Mouse (Mus musculus) forebrain, embryonic 16.5 days (tissue): Measurements from ENCODE around the gene Itga6. TPM values are rescaled to one million over a fixed set of nuclear protein-coding genes. Genes with fewer than 3 reads are reported as not detected.

ENCODE experiments used
- ATAC-seq: fragments of 200-750 bp; cut with Nextera tagmentation; 2 replicates; pipeline ENCODE4 v1.8.0; 2017; ENCODE audit warnings: mild to moderate bottlenecking, moderate library complexity
- H3K27ac ChIP-seq: fragments of 300-500 bp; sonication (generic); 2 replicates; pipeline ENCODE4 v1.5.1; 2014; ENCODE audit warnings: low read length, control low read depth
- H3K27me3 ChIP-seq: fragments of 300-500 bp; sonication (generic); replicated peaks from 2 replicates; pipeline ENCODE4 v1.6.1; 2014; ENCODE audit warnings: low read length; ENCODE audit not compliant: control insufficient read depth, insufficient read depth
- H3K36me3 ChIP-seq: fragments of 300-500 bp; sonication (generic); 2 replicates; pipeline ENCODE4 v1.6.1; 2014; ENCODE audit not compliant: control insufficient read depth, insufficient read depth
- H3K4me1 ChIP-seq: fragments of 300-500 bp; sonication (generic); replicated peaks from 2 replicates; pipeline ENCODE4 v1.6.1; 2014; ENCODE audit warnings: low read length; ENCODE audit not compliant: control insufficient read depth, insufficient read depth
- H3K4me2 ChIP-seq: fragments of 300-500 bp; sonication (generic); 2 replicates; pipeline ENCODE4 v1.6.1; 2014; ENCODE audit warnings: mild to moderate bottlenecking, low read length, control low read depth
- H3K4me3 ChIP-seq: fragments of 300-500 bp; sonication (generic); replicated peaks from 2 replicates; pipeline ENCODE4 v1.5.1; 2014; ENCODE audit warnings: mild to moderate bottlenecking, low read length, control low read depth
- H3K9ac ChIP-seq: fragments of 300-500 bp; sonication (generic); replicated peaks from 2 replicates; pipeline ENCODE4 v1.6.1; 2014; ENCODE audit warnings: low read depth, low read length, control low read depth
- H3K9me3 ChIP-seq: fragments of 300-500 bp; sonication (generic); 2 replicates; pipeline ENCODE4 v1.6.1; 2016; ENCODE audit warnings: low read length; ENCODE audit not compliant: control insufficient read depth
- WGBS: fragments of 180-500 bp; shearing (Covaris S2); extraction: QIAGEN DNeasy Blood & Tissue Kit; methylation state at CpG from one replicate; pipeline ENCODE4 v1.1.7; 2014; 5-methylcytosine and 5-hydroxymethylcytosine counted together
- polyA plus RNA-seq: library from polyadenylated mRNA; unstranded; fragments of >200 nt; fragmentation: Nextera tagmentation; extraction: Ambion mirVana; gene quantifications from 2 replicates; pipeline ENCODE4 v1.2.1, GENCODE M21; 2015

The Itga6 gene
- polyA plus RNA-seq, 1 experiment from 2014 or later = 21.6 TPM

- Histone ChIP-seq H3K36me3 (no peaks in the 10 kb centered on the region), H3K27me3 (no peaks in the 10 kb centered on the region), H3K9me3 (no peaks in the 10 kb centered on the region), H3K4me2 (no peak overlapping the region), H3K9ac (no peak overlapping the region), H3K4me1 (peaks cover 5% of the 10 kb centered on the region; the same call in 1 of the 2 replicates), H3K4me3 (no peak overlapping the region), H3K27ac (no peak overlapping the region)
- 87% methylated on average over 4 of the region's 4 CpGs for WGBS
- no peak for ATAC-seq
Measured at GRCm38 (mm10) chr2:71755748-71756147, 10.3 kb downstream of the Itga6 start.

DNA sequence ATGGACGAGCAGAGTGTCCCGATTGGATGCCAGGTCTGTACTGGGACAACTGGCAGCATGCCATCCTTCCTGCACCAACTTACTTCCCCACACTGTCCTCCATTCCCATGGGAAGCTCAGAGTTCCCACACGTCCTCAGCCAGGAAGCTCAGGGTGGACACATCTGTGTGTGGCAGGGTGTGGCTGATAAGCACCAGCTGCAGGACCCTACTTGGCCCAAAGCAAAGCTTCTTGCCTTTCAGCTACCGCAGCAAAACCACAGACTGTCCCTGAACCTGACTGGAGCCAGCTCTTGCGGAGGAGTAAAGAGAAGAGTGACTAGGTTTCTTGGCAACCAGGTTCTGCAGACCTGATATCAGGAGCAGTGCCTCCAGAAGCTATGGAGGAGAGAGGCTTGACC is 11.7 kb downstream of the Itga6 start:
- 77% methylated on average over 5 of the region's 5 CpGs for whole genome bisulfite sequencing
- Histone ChIP-seq H3K27me3 (no peaks in the 10 kb centered on the region), H3K4me1 (peaks cover 5% of the 10 kb centered on the region; the same call in 1 of the 2 replicates), H3K9ac (no peak overlapping the region), H3K36me3 (no peaks in the 10 kb centered on the region), H3K9me3 (no peaks in the 10 kb centered on the region), H3K4me3 (no peak overlapping the region), H3K27ac (no peak overlapping the region), H3K4me2 (no peak overlapping the region)
- no peak for ATAC-seq

- no peak overlapping the region for H3K4me3 ChIP-seq
- no peak overlapping the region for H3K4me2 ChIP-seq
- no peak for ATAC-seq
- H3K36me3 ChIP-seq = no peaks in the 10 kb centered on the region
- H3K9ac ChIP-seq = no peak overlapping the region
- peaks cover 5% of the 10 kb centered on the region; the same call in 1 of the 2 replicates for H3K4me1 ChIP-seq
- H3K9me3 ChIP-seq = no peaks in the 10 kb centered on the region
- H3K27ac ChIP-seq = no peak overlapping the region
- 58% methylated on average over 19 of the region's 19 CpGs for WGBS
- H3K27me3 ChIP-seq = no peaks in the 10 kb centered on the region
Measured at GRCm38 (mm10) chr2:71758591-71759531, 13.4 kb downstream of the Itga6 start.

GRCm38 (mm10) chr2:71760091-71760490 is 14.7 kb downstream of the Itga6 start:
- Histone ChIP-seq H3K4me2 (no peak overlapping the region), H3K27me3 (no peaks in the 10 kb centered on the region), H3K27ac (no peak overlapping the region), H3K9ac (no peak overlapping the region), H3K36me3 (no peaks in the 10 kb centered on the region), H3K4me1 (peaks cover 5% of the 10 kb centered on the region; the same call in 1 of the 2 replicates), H3K4me3 (no peak overlapping the region), H3K9me3 (no peaks in the 10 kb centered on the region)
- no peak for ATAC-seq
- WGBS = 78% methylated on average over 4 of the region's 4 CpGs

DNA sequence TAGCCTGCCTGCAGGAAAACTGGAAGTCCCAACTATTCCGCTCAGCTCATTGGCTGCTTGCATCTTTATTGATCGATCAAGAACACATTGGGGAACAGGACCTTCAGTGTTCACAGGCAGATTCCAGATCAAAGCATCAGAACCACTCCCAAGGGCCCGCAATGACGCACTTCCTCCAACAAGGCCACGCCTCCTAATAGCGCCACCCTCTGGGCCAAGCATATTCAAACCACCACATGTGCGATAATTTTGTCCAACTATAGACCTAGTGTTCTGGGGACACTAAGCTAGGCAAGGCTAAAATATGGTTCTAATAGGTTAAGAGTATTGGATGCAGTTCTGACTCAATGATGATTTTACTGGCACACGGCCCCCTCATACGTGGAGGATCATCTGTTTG is 15.7 kb downstream of the Itga6 start:
- no peak overlapping the region for H3K9ac ChIP-seq
- H3K4me2 ChIP-seq = no peak overlapping the region
- no peak for ATAC-seq
- no peak overlapping the region for H3K4me3 ChIP-seq
- no peaks in the 10 kb centered on the region for H3K27me3 ChIP-seq
- no peaks in the 10 kb centered on the region for H3K36me3 ChIP-seq
- WGBS = 93% methylated on average over 9 of the region's 9 CpGs
- no peaks in the 10 kb centered on the region for H3K9me3 ChIP-seq
- no peak overlapping the region for H3K27ac ChIP-seq
- H3K4me1 ChIP-seq = peaks cover 5% of the 10 kb centered on the region; the same call in 1 of the 2 replicates

GRCm38 (mm10) chr2:71764525-71764924 is 19.1 kb downstream of the Itga6 start:
- Histone ChIP-seq H3K27ac (no peak overlapping the region), H3K36me3 (no peaks in the 10 kb centered on the region), H3K4me1 (no peaks in the 10 kb centered on the region), H3K4me2 (no peak overlapping the region), H3K9ac (no peak overlapping the region), H3K27me3 (no peaks in the 10 kb centered on the region), H3K4me3 (no peak overlapping the region), H3K9me3 (no peaks in the 10 kb centered on the region)
- ATAC-seq = no peak
- WGBS = 82% methylated on average over 5 of the region's 5 CpGs

GRCm38 (mm10) chr2:71764961-71765735 is 19.7 kb downstream of the Itga6 start:
- Histone ChIP-seq H3K9ac (no peak overlapping the region), H3K36me3 (no peaks in the 10 kb centered on the region), H3K4me2 (no peak overlapping the region), H3K4me3 (no peak overlapping the region), H3K27ac (no peak overlapping the region), H3K4me1 (no peaks in the 10 kb centered on the region), H3K27me3 (no peaks in the 10 kb centered on the region), H3K9me3 (no peaks in the 10 kb centered on the region)
- 87% methylated on average over 3 of the region's 3 CpGs for whole genome bisulfite sequencing
- ATAC-seq = no peak

DNA sequence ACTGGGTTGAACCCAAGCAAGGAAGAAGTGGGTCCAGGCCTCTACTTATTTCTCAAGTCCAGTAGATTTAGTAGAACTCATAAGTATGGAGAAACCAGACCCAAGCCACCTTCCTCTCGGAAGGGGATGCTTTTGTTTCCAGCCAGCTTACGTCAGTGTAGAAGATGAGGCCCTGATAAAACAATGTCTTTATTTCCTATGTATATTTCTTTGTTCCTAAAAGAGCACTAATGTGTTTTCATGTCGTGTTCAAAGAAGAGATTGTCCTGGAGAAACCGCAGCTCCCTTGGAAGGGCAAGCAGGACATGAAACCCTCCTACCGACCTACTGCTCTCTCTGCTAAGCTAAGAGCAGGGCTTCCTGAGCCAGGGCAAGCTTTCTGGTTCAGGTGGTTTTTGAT is 20.6 kb downstream of the Itga6 start:
- no peaks in the 10 kb centered on the region for H3K9me3 ChIP-seq
- 87% methylated on average over 5 of the region's 5 CpGs for WGBS
- ATAC-seq = no peak
- no peaks in the 10 kb centered on the region for H3K4me1 ChIP-seq
- no peak overlapping the region for H3K4me2 ChIP-seq
- no peaks in the 10 kb centered on the region for H3K27me3 ChIP-seq
- no peak overlapping the region for H3K27ac ChIP-seq
- no peaks in the 10 kb centered on the region for H3K36me3 ChIP-seq
- H3K4me3 ChIP-seq = no peak overlapping the region
- no peak overlapping the region for H3K9ac ChIP-seq

DNA sequence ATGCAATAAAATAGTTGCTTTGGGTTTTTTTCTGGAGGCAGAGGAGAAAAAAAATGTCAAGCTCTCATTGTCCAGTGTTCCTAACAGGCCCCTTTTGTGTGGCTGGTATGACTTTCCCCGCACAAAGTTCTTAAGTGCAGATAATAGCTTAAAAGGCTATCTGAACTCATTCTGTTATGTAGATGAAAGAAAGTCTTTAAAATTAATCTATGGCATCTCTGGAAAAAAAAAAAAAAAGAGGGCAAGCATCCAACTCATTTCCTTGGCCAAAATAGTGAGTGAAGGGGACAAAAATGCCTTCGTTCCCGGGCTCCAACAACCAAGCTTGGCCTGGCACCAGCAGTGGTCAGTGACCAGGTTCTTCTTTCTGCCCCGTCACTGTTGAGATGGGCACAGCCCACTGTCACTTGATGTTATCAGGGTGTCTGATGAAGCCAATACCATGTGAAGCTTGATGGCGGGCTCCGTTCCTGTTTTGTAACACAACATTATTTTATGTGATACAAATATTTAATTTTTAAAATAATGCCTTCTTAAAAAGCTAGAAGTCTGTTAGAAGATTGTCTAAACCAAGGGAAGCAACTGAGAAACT is 21.7 kb downstream of the Itga6 start:
- 66% methylated on average over 6 of the region's 6 CpGs for WGBS
- H3K9me3 ChIP-seq = no peaks in the 10 kb centered on the region
- H3K4me1 ChIP-seq = no peaks in the 10 kb centered on the region
- H3K27me3 ChIP-seq = no peaks in the 10 kb centered on the region
- no peak overlapping the region for H3K9ac ChIP-seq
- no peak overlapping the region for H3K4me2 ChIP-seq
- no peak overlapping the region for H3K4me3 ChIP-seq
- H3K36me3 ChIP-seq = no peaks in the 10 kb centered on the region
- ATAC-seq = no peak
- H3K27ac ChIP-seq = no peak overlapping the region
